Mouse (Mus musculus) stomach, postnatal 0 days (tissue): ENCODE results near the gene Ssc4d.

Source experiments
- CTCF ChIP-seq: IDR thresholded peaks from 2 replicates; pipeline ENCODE4 v1.5.1; 2016; ENCODE audit warnings: antibody characterized with exemption, low read depth, mild to moderate bottlenecking, moderate library complexity
- EP300 ChIP-seq: optimal IDR thresholded peaks from 2 replicates; pipeline ENCODE3; 2016; ENCODE audit warnings: antibody characterized with exemption

GRCm38 (mm10) chr5:135942710-135943109 lies 31.6 kb downstream of the Ssc4d start:
- TF ChIP-seq CTCF (no peak), EP300 (no peak)
